Mouse (Mus musculus): ENCODE data around the gene Cfap74. TPM values are rescaled to one million over a fixed set of nuclear protein-coding genes. Genes with fewer than 3 reads are reported as not detected.

Cfap74 gene
- total RNA-seq (2021), result under 1 TPM; 0.15 to 0.38 TPM
- long read RNA-seq, experiment 1, partial matches to known transcripts, result 0 of 9 reads
- long read RNA-seq, experiment 1, other reads (novel, unspliced or antisense), result 9 of 9 reads
- long read RNA-seq, experiment 2, partial matches to known transcripts, result 2 of 7 reads
- long read RNA-seq, experiment 2, other reads (novel, unspliced or antisense), result 5 of 7 reads

- intact Hi-C loops (cut with DNase I), result loop anchor here (5.0 kb wide), 1 partner anchor 87 kb away; no protein-coding TSS in a partner anchor
- DNase-seq, result peak; percentile 51 to 71
Observed at GRCm38 (mm10) chr4:155409058-155409776, at the start of gene Cfap74. Gene Cfap74 (plus strand): TSS chr4:155409190.

GRCm38 (mm10) chr4:155359560-155360464, 49.2 kb upstream of the Cfap74 start:
- intact Hi-C loops (cut with DNase I), result no loop called here
- DNase-seq, result no peak

DNA sequence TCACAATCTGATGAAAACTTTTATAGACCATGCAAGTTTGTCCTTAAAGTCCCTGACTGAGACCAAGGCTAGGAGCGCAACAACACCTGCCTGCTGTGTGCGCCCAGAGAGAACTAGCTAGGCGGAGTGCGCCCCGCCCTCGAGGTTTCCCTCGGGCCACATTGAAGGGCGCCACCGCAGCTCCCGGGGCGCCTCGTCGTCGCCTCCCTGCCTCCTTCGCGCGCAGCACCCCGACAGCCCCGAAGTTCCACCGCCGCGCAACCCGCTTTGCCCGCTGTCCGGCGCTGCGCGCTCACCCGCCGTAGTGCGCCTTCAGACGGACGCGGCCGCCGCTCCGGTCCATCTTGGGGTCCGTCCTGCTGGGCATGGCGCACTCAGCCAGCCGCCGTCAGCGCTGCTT, 48.1 kb upstream of the Cfap74 start:
- DNase-seq, result no peak
- intact Hi-C loops (cut with DNase I), result no loop called here

DNA sequence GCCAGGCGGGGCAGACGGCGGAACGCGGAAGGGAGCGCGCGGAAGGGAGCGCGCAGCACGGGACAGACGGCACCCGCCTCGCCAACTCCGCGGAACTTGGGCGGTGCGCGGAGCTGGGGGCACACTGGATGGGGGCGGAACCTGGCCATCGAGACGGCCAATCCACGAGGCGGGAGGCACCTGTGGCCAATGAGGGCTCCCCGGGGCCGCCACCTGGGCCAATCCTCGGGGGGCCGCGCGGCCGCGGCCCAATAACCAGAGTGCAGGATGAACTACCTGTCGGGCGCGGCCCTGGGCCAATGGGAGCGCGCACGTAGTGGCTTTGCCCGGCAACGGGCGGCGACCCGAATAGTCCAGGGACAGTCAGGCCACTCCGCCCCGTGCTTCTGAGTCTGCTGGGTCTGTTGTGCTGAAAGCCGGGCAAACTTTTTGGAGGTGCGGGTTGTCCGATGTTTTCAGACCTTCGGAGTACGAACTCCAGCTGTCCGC, 47.6 kb upstream of the Cfap74 start, which contains the start of gene Prkcz:
Gene Prkcz (minus strand): TSS at position 59 of the 489 bp plus-strand sequence.
- intact Hi-C loops (cut with DNase I), result no loop called here
- DNase-seq, result peak; percentile 42 to 52

DNA sequence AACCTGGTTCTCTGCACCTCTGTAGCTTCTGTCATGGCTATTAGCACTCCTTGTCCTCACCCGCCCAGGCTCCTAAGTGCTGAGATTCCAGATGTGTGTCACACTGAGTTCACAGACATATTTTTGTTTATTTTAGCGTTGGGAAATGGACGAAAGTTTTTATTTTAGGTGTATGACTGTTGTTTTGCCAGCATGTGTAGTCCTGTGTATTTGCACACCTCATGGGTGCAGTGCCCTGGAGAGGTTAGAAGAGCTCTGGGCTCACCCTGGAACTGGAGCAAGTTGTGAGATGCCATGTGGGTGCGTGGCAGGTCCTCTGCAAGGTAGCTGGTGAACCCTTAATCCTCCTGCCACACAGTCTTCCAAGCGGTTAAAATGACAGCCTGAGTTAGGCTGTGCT, 46.5 kb upstream of the Cfap74 start:
- intact Hi-C loops (cut with DNase I), result no loop called here
- DNase-seq, result no peak

DNA sequence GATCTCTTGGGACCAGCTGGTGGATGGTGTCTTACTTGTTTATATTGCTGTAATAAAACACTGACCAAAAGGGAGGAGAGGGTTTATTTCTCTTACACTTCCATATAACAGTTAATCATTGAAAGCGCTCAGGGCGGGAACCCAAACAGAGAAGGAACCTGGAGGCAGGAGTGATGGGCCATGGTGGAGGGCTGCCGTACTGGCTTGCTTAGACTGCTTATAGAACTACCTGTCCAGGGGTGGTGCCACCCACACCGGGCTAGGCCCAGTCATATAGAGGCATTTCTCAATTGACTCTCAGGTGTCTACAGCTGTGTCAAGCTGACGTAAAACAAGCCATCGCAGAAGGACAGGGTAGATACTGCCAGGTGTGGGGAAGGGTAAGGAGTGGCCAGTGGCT, 42.2 kb upstream of the Cfap74 start:
- DNase-seq, result peak in 1 of 2 experiments; percentile 6
- intact Hi-C loops (cut with DNase I), result loop anchor here (5.0 kb wide), 2 partner anchors 91 to 216 kb away; no protein-coding TSS in a partner anchor

GRCm38 (mm10) chr4:155367739-155368138, 41.3 kb upstream of the Cfap74 start:
- intact Hi-C loops (cut with DNase I), result loop anchor here (5.0 kb wide), 2 partner anchors 90 to 215 kb away; no protein-coding TSS in a partner anchor
- DNase-seq, result no peak

GRCm38 (mm10) chr4:155368684-155369083, 40.3 kb upstream of the Cfap74 start:
- peak; percentile 62 to 70 for DNase-seq
- intact Hi-C loops (cut with DNase I), result loop anchor here (5.0 kb wide), 2 partner anchors 89 to 214 kb away; no protein-coding TSS in a partner anchor

- no peak for DNase-seq
- intact Hi-C loops (cut with DNase I), result no loop called here
Observed at GRCm38 (mm10) chr4:155370737-155371715, 38.0 kb upstream of the Cfap74 start.

DNA sequence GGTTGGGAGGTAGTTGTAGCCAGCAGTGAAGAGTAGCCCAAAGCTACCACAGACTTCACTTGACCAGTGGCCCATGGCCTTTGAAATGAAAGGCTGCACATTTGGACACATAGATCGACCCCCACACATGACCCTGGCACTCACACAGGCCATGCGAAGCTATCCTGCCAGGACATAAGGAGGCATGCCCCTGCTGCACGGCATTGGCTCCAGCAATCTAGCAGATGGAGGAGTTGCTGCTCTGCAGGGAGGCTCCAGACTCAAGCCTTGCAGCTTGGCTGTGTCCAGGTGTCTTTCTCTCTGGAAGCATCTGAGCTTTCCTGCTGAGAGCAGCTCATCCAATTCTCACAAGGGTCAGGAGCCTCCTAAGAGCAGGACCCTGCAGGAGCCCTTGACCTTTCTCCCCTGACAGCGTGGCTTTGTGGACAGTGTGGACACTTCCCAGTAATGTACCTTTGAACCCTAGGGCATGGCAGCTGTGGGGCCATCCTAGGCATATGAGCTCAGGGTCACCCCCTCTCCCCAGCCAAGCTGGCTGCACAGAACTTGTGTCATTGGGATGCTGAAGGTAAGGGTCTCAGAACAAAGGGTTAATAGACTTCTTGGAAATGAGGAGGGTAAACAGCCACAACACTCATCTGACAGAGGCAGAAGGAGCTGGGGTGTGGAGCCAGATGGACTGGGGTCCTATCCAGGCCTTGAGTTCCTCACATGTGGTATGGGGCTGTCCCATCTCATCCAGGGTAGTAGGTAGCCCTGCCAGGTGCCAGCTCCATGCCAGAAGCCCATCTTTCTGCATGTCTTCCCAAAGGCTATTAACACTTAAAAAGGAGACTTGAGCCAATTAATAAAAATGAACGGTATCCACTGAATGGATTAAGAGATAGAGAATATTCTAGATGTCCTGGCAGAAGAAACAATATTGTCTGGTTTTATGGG, 36.9 kb upstream of the Cfap74 start:
- intact Hi-C loops (cut with DNase I), result no loop called here
- no peak for DNase-seq

DNA sequence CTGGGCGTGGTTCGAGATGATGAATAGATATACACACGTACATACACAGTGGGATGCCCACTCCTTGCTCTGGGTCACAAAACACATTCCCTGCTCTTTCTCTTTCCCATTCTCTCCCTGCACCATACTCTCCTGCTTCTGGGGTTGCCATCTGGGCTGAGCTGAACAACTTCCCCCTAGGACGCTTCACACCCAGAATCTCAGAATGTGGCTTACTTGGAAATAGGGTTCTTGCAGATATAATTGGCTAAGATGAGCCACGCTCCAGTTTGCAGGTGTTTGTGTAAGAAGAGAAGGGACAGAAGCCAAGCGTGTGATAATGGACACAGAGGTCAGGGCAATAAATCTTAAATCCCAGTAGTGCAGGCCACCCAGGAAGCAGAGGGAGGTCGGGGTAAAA, 27.0 kb upstream of the Cfap74 start:
- intact Hi-C loops (cut with DNase I), result no loop called here
- no peak for DNase-seq

- intact Hi-C loops (cut with DNase I), result no loop called here
Observed at GRCm38 (mm10) chr4:155382752-155383151, 26.2 kb upstream of the Cfap74 start.

GRCm38 (mm10) chr4:155383326-155383725, 25.7 kb upstream of the Cfap74 start:
- intact Hi-C loops (cut with DNase I), result no loop called here
- no peak for DNase-seq

More at GRCm38 (mm10) chr4:155382752-155383151, 26.2 kb upstream of the Cfap74 start:
- DNase-seq, result no peak

GRCm38 (mm10) chr4:155387166-155387565, 21.8 kb upstream of the Cfap74 start:
- intact Hi-C loops (cut with DNase I), result no loop called here

GRCm38 (mm10) chr4:155395471-155395870, 13.5 kb upstream of the Cfap74 start:
- DNase-seq, result no peak
- intact Hi-C loops (cut with DNase I), result no loop called here

More at GRCm38 (mm10) chr4:155387166-155387565, 21.8 kb upstream of the Cfap74 start:
- DNase-seq, result no peak

DNA sequence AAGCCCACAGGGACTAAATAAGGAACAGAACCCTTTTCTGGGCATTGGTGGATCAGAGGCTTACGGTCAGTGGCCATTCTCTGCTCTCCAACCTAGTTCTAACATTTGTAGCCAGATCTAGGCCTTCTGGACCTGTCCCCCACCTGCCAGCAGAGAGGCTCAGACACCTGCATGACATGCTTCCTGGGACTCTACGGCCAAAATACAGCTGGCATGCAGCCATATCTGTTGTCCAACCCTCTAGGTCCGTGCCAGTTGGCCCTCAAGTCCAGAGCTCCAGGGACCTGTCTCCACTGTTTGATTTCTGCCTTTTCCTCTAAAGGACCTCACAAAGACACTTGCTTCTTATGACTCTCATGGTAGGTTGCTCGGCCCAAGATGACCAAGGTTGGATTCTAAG, 12.2 kb upstream of the Cfap74 start:
- DNase-seq, result no peak
- intact Hi-C loops (cut with DNase I), result no loop called here

GRCm38 (mm10) chr4:155397511-155398221, 11.3 kb upstream of the Cfap74 start, which contains the start of gene Gabrd:
Gene Gabrd (minus strand): TSS chr4:155398112.
- intact Hi-C loops (cut with DNase I), result no loop called here

GRCm38 (mm10) chr4:155398222-155398540, 10.8 kb upstream of the Cfap74 start:
- intact Hi-C loops (cut with DNase I), result no loop called here
- DNase-seq, result no peak

More at GRCm38 (mm10) chr4:155397511-155398221, 11.3 kb upstream of the Cfap74 start, which contains the start of gene Gabrd:
- DNase-seq, result peak in 1 of 2 experiments; percentile 23

All from gastrocnemius, postnatal 36 days (tissue).